In genomic region chr8:106839209-106840001, GRCm38 (mm10) we compare ENCODE assay signal across 8 mouse cellular contexts. TPM values are rescaled to one million over a fixed set of nuclear protein-coding genes. Genes with fewer than 3 reads are reported as not detected.
A peak's percentile ranks its signal among the peaks of the same experiment; 100 is the strongest.
DNase-seq lines count a peak whose midpoint lies in the region; ATAC-seq lines count a peak whose summit lies in the region.

No protein-coding gene starts in this region.

- peak overlapping the region; percentile 51 for H3K9ac ChIP-seq in heart, embryonic 12.5 days
- H3K9ac ChIP-seq in neural tube, embryonic 13.5 days: peak overlapping the region; percentile 38; the same call in 1 of the 2 replicates

- H3K9me3 ChIP-seq in embryonic facial prominence, embryonic 10.5 days: no peaks in the 10 kb centered on the region
- no peaks in the 10 kb centered on the region; the same call in 1 of the 2 replicates for H3K9me3 ChIP-seq in heart, embryonic 12.5 days (replicated peaks)
- no peaks in the 10 kb centered on the region for H3K9me3 ChIP-seq in neural tube, embryonic 13.5 days

- peak; percentile 39 to 40 for DNase-seq in cerebellum, postnatal 25 days
- DNase-seq in cerebellum, adult 11 months: no peak
- DNase-seq in embryonic facial prominence, embryonic 10.5 days (ENCODE audit: low spot score): no peak
- DNase-seq in kidney, postnatal 14 days: peak; percentile 52
- no peak for DNase-seq in embryo, embryonic 11 days

- H3K4me2 ChIP-seq in heart, embryonic 12.5 days: peak overlapping the region; percentile 50
- H3K4me2 ChIP-seq in neural tube, embryonic 13.5 days: no peak overlapping the region

- 52% methylated on average over 11 of the region's 11 CpGs for WGBS in embryonic facial prominence, embryonic 10.5 days
- 35% methylated on average over 11 of the region's 11 CpGs for WGBS in heart, embryonic 12.5 days
- 41% methylated on average over 11 of the region's 11 CpGs for WGBS in neural tube, embryonic 13.5 days

- peak overlapping the region; percentile 36 for H3K27ac ChIP-seq in embryonic facial prominence, embryonic 10.5 days (replicated peaks)
- peak overlapping the region; percentile 96 for H3K27ac ChIP-seq in heart, embryonic 12.5 days (ENCODE audit: poor library complexity, severe bottlenecking)
- H3K27ac ChIP-seq in neural tube, embryonic 13.5 days (replicated peaks): peak overlapping the region; percentile 66

- H3K4me1 ChIP-seq in embryonic facial prominence, embryonic 10.5 days: peaks cover 16% of the 10 kb centered on the region
- H3K4me1 ChIP-seq in heart, embryonic 12.5 days (replicated peaks): peaks cover 34% of the 10 kb centered on the region
- H3K4me1 ChIP-seq in neural tube, embryonic 13.5 days (replicated peaks): peaks cover 17% of the 10 kb centered on the region

- H3K4me3 ChIP-seq in embryonic facial prominence, embryonic 10.5 days: no peak overlapping the region
- no peak overlapping the region for H3K4me3 ChIP-seq in heart, embryonic 12.5 days
- H3K4me3 ChIP-seq in neural tube, embryonic 13.5 days: no peak overlapping the region

- H3K36me3 ChIP-seq in embryonic facial prominence, embryonic 10.5 days (replicated peaks): peaks cover 12% of the 10 kb centered on the region
- H3K36me3 ChIP-seq in heart, embryonic 12.5 days: peaks cover 5% of the 10 kb centered on the region; the same call in 1 of the 2 replicates
- H3K36me3 ChIP-seq in neural tube, embryonic 13.5 days: peaks cover 4% of the 10 kb centered on the region; the same call in 1 of the 2 replicates

- H3K27me3 ChIP-seq in embryonic facial prominence, embryonic 10.5 days (replicated peaks; ENCODE audit: low read depth, poor library complexity, severe bottlenecking): no peaks in the 10 kb centered on the region
- no peaks in the 10 kb centered on the region for H3K27me3 ChIP-seq in heart, embryonic 12.5 days (replicated peaks)
- H3K27me3 ChIP-seq in neural tube, embryonic 13.5 days: no peaks in the 10 kb centered on the region

- peak; percentile 66; the same call in 1 of the 2 replicates for ATAC-seq in heart, embryonic 12.5 days (ENCODE audit: insufficient number of reproducible peaks, low FRiP score)
- ATAC-seq in neural tube, embryonic 13.5 days (ENCODE audit: low read depth): no peak
- no peak for ATAC-seq in CD4-positive, CD25-positive, alpha-beta regulatory T cell, adult 4 months

RNA-seq across cellular contexts. Expression of gene Has3, which starts 30.6 kb away (rescaled TPM):
- polyA plus RNA-seq in embryonic facial prominence, embryonic 10.5 days (2016; fragmentation: Nextera tagmentation; extraction: Ambion mirVana): 0.05 and 0.17 TPM in 2 replicates
- 0.11 and 0.14 TPM in 2 replicates for polyA plus RNA-seq in heart, embryonic 12.5 days (2016; fragmentation: Nextera tagmentation; extraction: Ambion mirVana)
- 0.47 and 0.74 TPM in 2 replicates for polyA plus RNA-seq in neural tube, embryonic 13.5 days (2015; fragmentation: Nextera tagmentation; extraction: Ambion mirVana)
- under 1 TPM; 0.10 to 0.13 TPM for polyA plus RNA-seq in CD4-positive, CD25-positive, alpha-beta regulatory T cell, adult 4 months (2017; shearing (Covaris generic))

RNA-seq across cellular contexts. Expression of gene Utp4, which starts 54.0 kb away (rescaled TPM):
- polyA plus RNA-seq in embryonic facial prominence, embryonic 10.5 days (2016; fragmentation: Nextera tagmentation; extraction: Ambion mirVana): 100 and 103 TPM in 2 replicates
- 46.6 and 47.0 TPM in 2 replicates for polyA plus RNA-seq in heart, embryonic 12.5 days (2016; fragmentation: Nextera tagmentation; extraction: Ambion mirVana)
- 42.2 and 46.9 TPM in 2 replicates for polyA plus RNA-seq in neural tube, embryonic 13.5 days (2015; fragmentation: Nextera tagmentation; extraction: Ambion mirVana)
- 10 to 100 TPM; 53.2 to 64.3 TPM for polyA plus RNA-seq in CD4-positive, CD25-positive, alpha-beta regulatory T cell, adult 4 months (2017; shearing (Covaris generic))

Comparison
In these comparisons a context has a peak if more than half of its experiments do, and no peak if none do; other contexts are left out.
1. DNase-seq: peak in cerebellum, postnatal 25 days (2 of 2) and kidney, postnatal 14 days (single experiment); none in cerebellum, adult 11 months (single experiment), embryonic facial prominence, embryonic 10.5 days (single experiment) and embryo, embryonic 11 days (single experiment).
2. H3K27ac ChIP-seq: peak in every context shown above with its lines; median percentile 96 in heart, embryonic 12.5 days; 66 in neural tube, embryonic 13.5 days; 36 in embryonic facial prominence, embryonic 10.5 days.